8 mouse cellular contexts compared by ENCODE assay signal in the genomic region with DNA sequence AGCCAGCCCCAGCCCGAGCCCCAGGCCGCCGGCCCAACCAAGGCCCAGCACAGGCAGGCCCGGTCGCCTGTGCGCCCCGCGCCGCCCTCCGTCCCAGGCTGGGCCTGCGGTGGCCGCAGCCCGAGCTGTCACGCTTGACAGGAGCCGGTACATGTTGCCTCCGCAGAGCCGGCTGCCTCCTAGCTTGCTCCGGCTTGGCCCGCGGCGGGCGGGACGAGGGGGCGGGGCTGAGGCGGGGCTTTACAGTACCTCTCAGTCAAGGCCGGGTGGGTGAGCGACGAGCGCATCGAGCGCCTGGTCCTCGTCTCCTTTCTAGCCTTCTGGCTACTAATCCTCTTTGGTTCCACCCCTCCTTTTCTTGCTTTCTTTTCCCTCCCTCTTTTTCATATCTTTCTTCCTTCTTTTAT. TPM values are rescaled to one million over a fixed set of nuclear protein-coding genes. Genes with fewer than 3 reads are reported as not detected.
DNase-seq lines count a peak whose midpoint lies in the region; ATAC-seq and TF ChIP-seq lines count a peak whose summit lies in the region.

A gene (minus strand): TSS at position 246 of the 407 bp plus-strand sequence.

- ATAC-seq in embryonic facial prominence, embryonic 15.5 days (ENCODE audit: insufficient number of reproducible peaks, low FRiP score, low TSS enrichment, low read depth) = peak; percentile 94
- ATAC-seq in kidney, embryonic 15.5 days (replicated peaks; ENCODE audit: low FRiP score) = peak; percentile 97
- ATAC-seq in monocyte, adult 5-6 weeks (replicated peaks; ENCODE audit: insufficient number of reproducible peaks, low FRiP score, low TSS enrichment, poor library complexity, severe bottlenecking) = peak; percentile 83

- H3K9me3 ChIP-seq in embryonic facial prominence, embryonic 15.5 days (replicated peaks) = no peaks in the 10 kb centered on the region
- H3K9me3 ChIP-seq in kidney, embryonic 15.5 days (replicated peaks) = no peaks in the 10 kb centered on the region

- no peaks in the 10 kb centered on the region for H3K27me3 ChIP-seq in embryonic facial prominence, embryonic 15.5 days
- no peaks in the 10 kb centered on the region for H3K27me3 ChIP-seq in kidney, embryonic 15.5 days

- H3K4me2 ChIP-seq in embryonic facial prominence, embryonic 15.5 days (replicated peaks) = peak within 1 kb of the TSS; percentile 74
- peak within 1 kb of the TSS; percentile 84 for H3K4me2 ChIP-seq in kidney, embryonic 15.5 days

- no peaks in the 10 kb centered on the region for H3K4me1 ChIP-seq in bone marrow, adult 2 months (ENCODE audit: control insufficient read depth, insufficient read depth, low read length)
- H3K4me1 ChIP-seq in embryonic facial prominence, embryonic 15.5 days = peaks cover 9% of the 10 kb centered on the region
- peaks cover 23% of the 10 kb centered on the region for H3K4me1 ChIP-seq in kidney, embryonic 15.5 days

- WGBS in bone marrow, adult 2 months = under 1% methylated on average over 32 of the region's 32 CpGs
- under 1% methylated on average over 31 of the region's 32 CpGs for WGBS in embryonic facial prominence, embryonic 15.5 days
- under 1% methylated on average over 32 of the region's 32 CpGs for WGBS in kidney, embryonic 15.5 days

- H3K4me3 ChIP-seq in bone marrow, adult 2 months (replicated peaks; ENCODE audit: control insufficient read depth, low read depth, low read length) = peak within 1 kb of the TSS; percentile 87
- peak within 1 kb of the TSS; percentile 77 for H3K4me3 ChIP-seq in embryonic facial prominence, embryonic 15.5 days (replicated peaks)
- H3K4me3 ChIP-seq in kidney, embryonic 15.5 days (replicated peaks) = peak within 1 kb of the TSS; percentile 71

- peak; percentile 91 for DNase-seq in 416B (ENCODE audit: low read depth)
- DNase-seq in heart, adult 9 months (ENCODE audit: low spot score in 2 of 2) = peak; percentile 92 to 94
- peak; percentile 98 for DNase-seq in liver
- DNase-seq in spleen, postnatal 4 days (ENCODE audit: low spot score in 2 of 2) = peak; percentile 96 to 98

- peak; percentile 72; the same call in 1 of the 2 replicates for TF ChIP-seq POLR2A in bone marrow, adult 2 months (IDR thresholded peaks at IDR 0.05; ENCODE audit: borderline replicate concordance, control insufficient read depth, low read depth, low read length)

- peaks cover 5% of the 10 kb centered on the region; the same call in 1 of the 2 replicates for H3K36me3 ChIP-seq in embryonic facial prominence, embryonic 15.5 days
- peaks cover 10% of the 10 kb centered on the region for H3K36me3 ChIP-seq in kidney, embryonic 15.5 days

- H3K9ac ChIP-seq in embryonic facial prominence, embryonic 15.5 days = peak within 1 kb of the TSS; percentile 69
- H3K9ac ChIP-seq in kidney, embryonic 15.5 days = peak within 1 kb of the TSS; percentile 64

- TF ChIP-seq CTCF in bone marrow, adult 2 months (IDR thresholded peaks at IDR 0.05; ENCODE audit: control insufficient read depth, insufficient read depth, low read length) = no peak

- peak within 1 kb of the TSS; percentile 99 for H3K27ac ChIP-seq in bone marrow, adult 2 months (ENCODE audit: control insufficient read depth, insufficient read depth, low read depth, low read length, poor library complexity)
- H3K27ac ChIP-seq in embryonic facial prominence, embryonic 15.5 days (replicated peaks) = peak within 1 kb of the TSS; percentile 82
- peak within 1 kb of the TSS; percentile 98 for H3K27ac ChIP-seq in kidney, embryonic 15.5 days

RNA-seq across cellular contexts. Expression of the gene that starts here (rescaled TPM):
- polyA plus RNA-seq in bone marrow, adult 2 months (2011; ENCODE audit: insufficient read depth, insufficient read length, low replicate concordance, missing spikeins) = 8.1 and 8.6 TPM in 2 replicates
- polyA plus RNA-seq in embryonic facial prominence, embryonic 15.5 days (2015; fragmentation: Nextera tagmentation; extraction: Ambion mirVana) = 8.5 and 9.1 TPM in 2 replicates
- 14.4 and 17.4 TPM in 2 replicates for polyA plus RNA-seq in kidney, embryonic 15.5 days (2015; fragmentation: Nextera tagmentation; extraction: Ambion mirVana)
- total RNA-seq in monocyte, adult 5-6 weeks (2017) = 24.2 to 38.2 TPM (median 33.3 TPM) in 3 replicates

Comparison
In these comparisons a context has a peak if more than half of its experiments do, and no peak if none do; other contexts are left out.
1. Peak in every context shown above with its lines: DNase-seq, ATAC-seq, H3K4me3 ChIP-seq and H3K27ac ChIP-seq.